Mouse (Mus musculus) hindbrain, embryonic 13.5 days (tissue): ENCODE data around the gene Gm12184. TPM values are rescaled to one million over a fixed set of nuclear protein-coding genes. Genes with fewer than 3 reads are reported as not detected.
"Not testable (repeated sequence)": the region's sequence is repeated elsewhere in the genome, so short reads cannot be mapped to it uniquely, and the experiment has no call there.

Source experiments
- ATAC-seq: fragments of 200-750 bp; cut with Nextera tagmentation; 2 replicates; pipeline ENCODE4 v1.8.0; 2017; ENCODE audit warnings: moderate TSS enrichment; ENCODE audit not compliant: low FRiP score
- H3K27ac ChIP-seq: fragments of 300-500 bp; sonication (generic); 2 replicates; pipeline ENCODE4 v1.5.1; 2015; ENCODE audit warnings: inconsistent platforms, mild to moderate bottlenecking, moderate library complexity
- H3K27me3 ChIP-seq: fragments of 300-500 bp; sonication (generic); 2 replicates; pipeline ENCODE4 v1.6.1; 2015; ENCODE audit warnings: mild to moderate bottlenecking, inconsistent platforms
- H3K36me3 ChIP-seq: fragments of 300-500 bp; sonication (generic); 2 replicates; pipeline ENCODE4 v1.6.1; 2015; ENCODE audit warnings: mild to moderate bottlenecking, inconsistent platforms
- H3K4me1 ChIP-seq: fragments of 300-500 bp; sonication (generic); replicated peaks from 2 replicates; pipeline ENCODE4 v1.6.1; 2015; ENCODE audit warnings: inconsistent platforms
- H3K4me2 ChIP-seq: fragments of 300-500 bp; sonication (generic); 2 replicates; pipeline ENCODE4 v1.6.1; 2015; ENCODE audit warnings: inconsistent platforms, mild to moderate bottlenecking, moderate library complexity
- H3K4me3 ChIP-seq: fragments of 300-500 bp; sonication (generic); 2 replicates; pipeline ENCODE4 v1.5.1; 2015; ENCODE audit warnings: mild to moderate bottlenecking, inconsistent platforms
- H3K9ac ChIP-seq: fragments of 300-500 bp; sonication (generic); 2 replicates; pipeline ENCODE4 v1.6.1; 2015; ENCODE audit warnings: mild to moderate bottlenecking, inconsistent platforms
- H3K9me3 ChIP-seq: fragments of 300-500 bp; sonication (generic); 2 replicates; pipeline ENCODE4 v1.6.1; 2016; ENCODE audit warnings: inconsistent platforms
- WGBS: fragments of 180-500 bp; shearing (Covaris S2); methylation state at CpG from one replicate; pipeline ENCODE4 v1.1.7; 2015; 5-methylcytosine and 5-hydroxymethylcytosine counted together
- polyA plus RNA-seq: library from polyadenylated mRNA; unstranded; fragments of >200 nt; fragmentation: Nextera tagmentation; extraction: Ambion mirVana; gene quantifications from 2 replicates; pipeline ENCODE4 v1.2.1, GENCODE M21; 2015

Gene Gm12184
- polyA plus RNA-seq, result 2.8 and 4.4 TPM in 2 replicates

GRCm38 (mm10) chr11:48825979-48826751 lies at the start of gene Gm12184, which contains the start of gene Trim7:
Gm12184 (minus strand) TSS chr11:48826655.
Trim7 (plus strand) TSS chr11:48826140.
- H3K9ac ChIP-seq, result peak within 1 kb of the TSS; percentile 39; the same call in 1 of the 2 replicates

GRCm38 (mm10) chr11:48875343-48875837 lies 48.9 kb upstream of the Gm12184 start:
- H3K9me3 ChIP-seq, H3K36me3 ChIP-seq, ATAC-seq, H3K4me2 ChIP-seq, H3K27ac ChIP-seq, H3K4me3 ChIP-seq, H3K9ac ChIP-seq: not testable (repeated sequence)
- Histone ChIP-seq H3K27me3 (peaks cover 15% of the 10 kb centered on the region), H3K4me1 (peaks cover 16% of the 10 kb centered on the region)
- 71% methylated on average over 1 of the region's 1 CpGs for WGBS

More at GRCm38 (mm10) chr11:48825979-48826751, at the start of gene Gm12184, which contains the start of gene Trim7:
- peaks cover 18% of the 10 kb centered on the region for H3K4me1 ChIP-seq
- H3K4me2 ChIP-seq, result peak within 1 kb of the TSS; percentile 58
- H3K4me3 ChIP-seq, result peak within 1 kb of the TSS; percentile 45
- under 1% methylated on average over 40 of the region's 92 CpGs for WGBS
- peak within 1 kb of the TSS; percentile 48; the same call in 1 of the 2 replicates for H3K27ac ChIP-seq
- peak; percentile 83 for ATAC-seq
- H3K36me3 ChIP-seq, H3K9me3 ChIP-seq: not testable (repeated sequence)
- peaks cover 34% of the 10 kb centered on the region for H3K27me3 ChIP-seq

GRCm38 (mm10) chr11:48874465-48874864 lies 48.0 kb upstream of the Gm12184 start:
- no peaks in the 10 kb centered on the region for H3K9me3 ChIP-seq
- 1% methylated on average over 4 of the region's 4 CpGs for WGBS
- ATAC-seq, result peak; percentile 70

GRCm38 (mm10) chr11:48873591-48874290 lies 47.3 kb upstream of the Gm12184 start:
- H3K36me3 ChIP-seq, result no peaks in the 10 kb centered on the region
- no peaks in the 10 kb centered on the region for H3K9me3 ChIP-seq
- H3K4me1 ChIP-seq, result peaks cover 16% of the 10 kb centered on the region
- no peak overlapping the region for H3K27ac ChIP-seq
- no peak overlapping the region for H3K9ac ChIP-seq
- peaks cover 15% of the 10 kb centered on the region for H3K27me3 ChIP-seq
- WGBS, result 73% methylated on average over 10 of the region's 10 CpGs
- H3K4me2 ChIP-seq, result no peak overlapping the region
- no peak overlapping the region for H3K4me3 ChIP-seq
- no peak for ATAC-seq

More at GRCm38 (mm10) chr11:48874465-48874864, 48.0 kb upstream of the Gm12184 start:
- H3K27ac ChIP-seq, result no peak overlapping the region
- peaks cover 15% of the 10 kb centered on the region for H3K27me3 ChIP-seq
- H3K9ac ChIP-seq, result no peak overlapping the region
- no peaks in the 10 kb centered on the region for H3K36me3 ChIP-seq
- H3K4me3 ChIP-seq, result no peak overlapping the region
- H3K4me2 ChIP-seq, result no peak overlapping the region
- H3K4me1 ChIP-seq, result peaks cover 16% of the 10 kb centered on the region

- Histone ChIP-seq H3K9ac (no peak overlapping the region), H3K4me2 (no peak overlapping the region), H3K27ac (no peak overlapping the region), H3K27me3 (peaks cover 15% of the 10 kb centered on the region), H3K9me3 (no peaks in the 10 kb centered on the region), H3K4me1 (peaks cover 16% of the 10 kb centered on the region), H3K36me3 (no peaks in the 10 kb centered on the region), H3K4me3 (no peak overlapping the region)
- no peak for ATAC-seq
- WGBS, result 78% methylated on average over 7 of the region's 7 CpGs
These were observed 46.3 kb upstream of the Gm12184 start for GRCm38 (mm10) chr11:48872695-48873300.

GRCm38 (mm10) chr11:48871817-48872541 lies 45.5 kb upstream of the Gm12184 start:
- H3K27me3 ChIP-seq, result peaks cover 15% of the 10 kb centered on the region
- peak overlapping the region; percentile 73 for H3K4me2 ChIP-seq
- peaks cover 16% of the 10 kb centered on the region for H3K4me1 ChIP-seq
- H3K9me3 ChIP-seq, result no peaks in the 10 kb centered on the region
- no peaks in the 10 kb centered on the region for H3K36me3 ChIP-seq
- H3K27ac ChIP-seq, result no peak overlapping the region
- H3K9ac ChIP-seq, result peak overlapping the region; percentile 63
- WGBS, result 9% methylated on average over 17 of the region's 17 CpGs
- H3K4me3 ChIP-seq, result peak overlapping the region; percentile 42
- 0 out of 2 replicates have a peak, but pooled peaks have one; percentile 1 for ATAC-seq

GRCm38 (mm10) chr11:48871201-48871772 lies 44.8 kb upstream of the Gm12184 start, which contains the start of gene Irgm1:
Irgm1 (minus strand) TSS chr11:48871683.
- Histone ChIP-seq H3K9ac (peak within 1 kb of the TSS; percentile 63), H3K27me3 (peaks cover 15% of the 10 kb centered on the region), H3K9me3 (no peaks in the 10 kb centered on the region), H3K36me3 (no peaks in the 10 kb centered on the region), H3K4me3 (peak within 1 kb of the TSS; percentile 42), H3K4me1 (peaks cover 16% of the 10 kb centered on the region), H3K27ac (no peak within 1 kb of the TSS), H3K4me2 (peak within 1 kb of the TSS; percentile 73)
- 2% methylated on average over 19 of the region's 19 CpGs for WGBS
- peak; percentile 49; the same call in 1 of the 2 replicates for ATAC-seq

GRCm38 (mm10) chr11:48870781-48871180 lies 44.3 kb upstream of the Gm12184 start:
- Histone ChIP-seq H3K4me2 (peak overlapping the region; percentile 73), H3K9ac (peak overlapping the region; percentile 63), H3K4me3 (peak overlapping the region; percentile 42), H3K27ac (no peak overlapping the region), H3K9me3 (no peaks in the 10 kb centered on the region), H3K27me3 (peaks cover 15% of the 10 kb centered on the region), H3K36me3 (no peaks in the 10 kb centered on the region), H3K4me1 (peaks cover 16% of the 10 kb centered on the region)
- 40% methylated on average over 7 of the region's 7 CpGs for WGBS
- ATAC-seq, result no peak

GRCm38 (mm10) chr11:48869380-48870110 lies 43.1 kb upstream of the Gm12184 start:
- Histone ChIP-seq H3K9ac (no peak overlapping the region; the same call in 1 of the 2 replicates), H3K4me1 (peaks cover 16% of the 10 kb centered on the region), H3K27ac (no peak overlapping the region), H3K4me2 (0 out of 2 replicates have a peak overlapping the region, but pooled peaks have one; percentile 13), H3K9me3 (no peaks in the 10 kb centered on the region), H3K36me3 (no peaks in the 10 kb centered on the region), H3K4me3 (no peak overlapping the region), H3K27me3 (peaks cover 15% of the 10 kb centered on the region)
- ATAC-seq, result no peak
- WGBS, result 80% methylated on average over 7 of the region's 7 CpGs

GRCm38 (mm10) chr11:48866481-48866880 lies 40.0 kb upstream of the Gm12184 start:
- Histone ChIP-seq H3K27me3 (0 out of 2 replicates have a peak, but pooled peaks cover 2% of the 10 kb centered on the region), H3K9ac (no peak overlapping the region), H3K9me3 (no peaks in the 10 kb centered on the region), H3K4me2 (no peak overlapping the region), H3K36me3 (no peaks in the 10 kb centered on the region), H3K4me1 (peaks cover 8% of the 10 kb centered on the region), H3K27ac (no peak overlapping the region), H3K4me3 (no peak overlapping the region)
- 95% methylated on average over 9 of the region's 9 CpGs for WGBS
- no peak for ATAC-seq
